Mouse (Mus musculus): ENCODE measurements around the gene 2510039O18Rik.
A peak's percentile ranks its signal among the peaks of the same experiment; 100 is the strongest.

2510039O18Rik gene

DNA sequence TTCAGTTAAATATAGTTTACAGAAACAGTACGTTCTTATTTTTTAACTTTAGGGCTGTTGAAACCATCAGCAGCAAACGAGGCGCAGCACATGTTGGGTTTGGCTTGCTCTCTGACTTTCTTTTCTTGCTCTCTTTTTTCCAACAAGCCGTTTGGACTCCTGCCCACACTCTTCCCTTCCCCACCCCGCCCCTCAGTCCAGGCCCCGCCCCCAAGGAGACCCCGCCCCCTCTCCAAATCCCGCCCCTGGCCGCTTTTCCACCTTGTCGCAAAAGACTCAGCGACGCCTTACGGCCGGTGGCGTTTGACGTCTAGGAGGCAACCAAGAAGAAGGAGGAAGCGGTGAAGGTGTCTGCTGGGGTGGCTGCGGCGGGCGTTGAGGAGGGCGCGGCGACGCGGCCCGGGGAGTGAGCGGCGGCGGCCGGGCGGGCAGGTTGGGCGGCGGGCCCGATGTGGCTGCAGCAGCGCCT lies at the start of gene 2510039O18Rik:
TSS of gene 2510039O18Rik (plus strand) at position 320 of the 469 bp plus-strand sequence.
- peak in 1 of 2 experiments; percentile 81 for DNase-seq (ENCODE audit: low spot score in 2 of 2)

DNA sequence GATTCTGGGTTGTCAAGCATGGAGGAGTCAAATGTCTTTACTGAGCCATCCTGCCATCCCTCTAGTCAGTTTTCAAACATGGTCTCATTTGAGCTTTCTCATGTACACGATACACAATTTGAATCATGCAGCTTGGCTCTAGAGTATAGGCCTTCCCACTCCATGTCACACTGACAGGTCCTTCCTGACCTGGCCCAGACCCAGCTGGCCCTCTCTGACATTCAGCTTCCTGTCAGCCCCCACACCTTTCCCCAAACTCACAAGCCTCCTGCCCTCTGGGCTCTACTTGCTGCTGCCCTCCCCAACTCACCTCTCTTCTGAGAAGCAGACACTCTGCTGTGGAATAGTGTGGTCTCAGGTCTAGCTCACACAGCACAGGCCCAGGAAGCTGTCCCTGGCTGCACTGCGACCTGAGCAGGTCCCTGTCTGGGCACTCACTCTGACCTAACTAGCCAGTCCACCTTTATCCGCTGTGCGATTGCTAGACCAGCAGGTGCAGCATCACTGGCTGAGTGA lies 44.8 kb upstream of the 2510039O18Rik start:
- no peak for DNase-seq (ENCODE audit: low spot score in 2 of 2)

DNA sequence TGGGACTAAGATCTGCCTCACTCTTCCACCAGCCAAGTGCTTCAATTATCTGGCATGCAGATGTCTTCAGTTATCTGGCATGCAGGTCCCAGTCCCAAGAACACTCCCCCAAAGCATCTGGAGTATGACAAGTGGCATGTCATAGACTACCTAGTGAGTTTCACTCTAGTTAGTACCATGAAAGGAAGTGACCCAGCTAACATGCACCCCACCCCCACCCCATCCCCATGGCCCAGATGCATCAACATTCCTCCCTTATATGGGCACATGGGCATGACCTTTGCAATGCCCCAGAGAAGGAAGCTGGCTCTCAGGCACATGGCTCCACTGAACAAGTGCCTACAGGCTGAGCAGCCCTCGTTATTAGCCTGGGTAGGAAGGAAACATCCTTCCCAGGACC lies 44.3 kb upstream of the 2510039O18Rik start:
- no peak for DNase-seq (ENCODE audit: low spot score in 2 of 2)

DNA sequence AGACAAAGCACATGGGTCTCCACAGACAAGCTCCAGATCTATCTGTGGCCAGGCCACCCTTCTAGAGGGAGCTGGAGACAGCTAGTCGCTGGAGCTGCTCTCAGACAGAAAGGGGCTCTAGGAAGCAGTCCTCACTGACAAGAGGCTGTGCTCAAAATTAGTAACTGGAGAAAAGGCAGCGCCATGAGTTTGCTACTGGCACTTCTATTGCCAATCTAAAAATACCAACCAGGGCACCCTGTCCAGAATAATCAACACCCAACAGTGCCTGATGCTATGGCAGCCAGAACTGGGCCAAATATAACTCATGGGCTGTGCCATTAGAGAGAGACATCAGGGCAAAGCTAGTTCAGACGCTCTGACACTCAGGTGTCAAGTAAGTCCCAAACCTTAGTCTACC lies 43.3 kb upstream of the 2510039O18Rik start:
- DNase-seq (ENCODE audit: low spot score in 2 of 2) = no peak

DNA sequence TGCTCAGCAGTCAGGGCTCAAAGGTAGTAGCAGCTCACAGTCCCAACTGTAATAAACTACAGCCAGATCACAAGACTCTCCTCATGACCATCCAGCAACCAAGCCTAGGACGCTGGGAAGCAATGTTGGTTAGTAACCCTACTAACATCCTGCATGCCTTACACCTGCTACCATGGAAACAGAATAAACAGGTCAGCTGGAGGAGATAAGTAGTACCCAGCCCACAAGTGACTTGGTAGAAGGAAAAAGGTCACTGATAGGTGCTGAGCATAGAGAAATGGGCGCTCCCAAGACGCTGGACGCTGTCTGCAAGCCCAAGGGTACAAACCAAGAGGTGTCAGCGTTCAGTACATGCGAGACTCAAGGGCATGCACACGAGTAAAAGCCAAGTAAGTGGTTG lies 40.2 kb upstream of the 2510039O18Rik start:
- DNase-seq (ENCODE audit: low spot score in 2 of 2) = no peak

DNA sequence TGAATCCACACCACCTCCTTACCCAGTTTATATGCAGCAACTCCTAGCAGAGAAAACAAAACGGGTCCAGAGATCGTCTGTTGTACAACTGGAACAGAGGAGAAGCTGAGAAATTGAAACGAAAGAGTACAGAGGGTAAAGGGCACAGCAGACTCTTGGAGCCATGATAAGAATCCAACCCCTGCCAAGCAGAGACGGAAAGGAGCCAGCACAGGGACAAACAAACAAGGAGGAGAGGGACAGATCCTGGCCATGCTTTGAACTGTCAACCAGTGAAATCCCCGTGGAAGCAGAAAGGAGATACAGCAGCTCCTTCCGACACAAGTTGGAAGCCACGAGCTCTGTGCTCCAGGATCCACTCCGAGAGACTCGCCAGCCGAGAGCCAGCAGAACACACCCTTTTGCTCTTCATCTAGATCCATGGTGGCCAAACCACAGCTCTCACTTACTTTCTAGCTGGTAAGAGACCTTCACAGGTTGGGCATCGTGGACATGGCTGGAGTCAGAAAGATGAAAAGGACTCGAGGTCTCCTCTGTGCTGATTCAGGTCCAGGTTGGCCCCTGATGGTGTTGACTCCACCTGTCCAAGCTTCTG lies 37.7 kb upstream of the 2510039O18Rik start:
- no peak for DNase-seq (ENCODE audit: low spot score in 2 of 2)

DNA sequence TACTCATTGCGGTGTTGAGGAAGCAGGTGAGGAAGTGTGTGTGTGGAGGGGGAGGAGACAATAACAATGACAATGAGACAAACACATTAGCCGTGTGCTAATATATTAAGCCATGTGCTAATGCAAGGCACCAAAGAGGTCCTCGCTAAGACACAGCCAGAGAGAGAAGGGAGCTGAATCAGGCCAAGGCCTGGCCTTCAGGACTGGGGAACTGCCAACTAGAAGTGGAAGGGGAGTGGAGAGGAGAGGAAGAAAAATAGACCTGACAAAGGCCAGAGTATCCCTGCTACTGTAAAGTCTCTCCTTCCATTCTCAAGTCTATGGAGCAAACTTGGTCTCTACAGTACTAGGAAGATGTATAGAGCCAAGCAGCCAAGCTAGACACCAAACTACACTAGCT lies 37.1 kb upstream of the 2510039O18Rik start:
- DNase-seq (ENCODE audit: low spot score in 2 of 2) = no peak

DNA sequence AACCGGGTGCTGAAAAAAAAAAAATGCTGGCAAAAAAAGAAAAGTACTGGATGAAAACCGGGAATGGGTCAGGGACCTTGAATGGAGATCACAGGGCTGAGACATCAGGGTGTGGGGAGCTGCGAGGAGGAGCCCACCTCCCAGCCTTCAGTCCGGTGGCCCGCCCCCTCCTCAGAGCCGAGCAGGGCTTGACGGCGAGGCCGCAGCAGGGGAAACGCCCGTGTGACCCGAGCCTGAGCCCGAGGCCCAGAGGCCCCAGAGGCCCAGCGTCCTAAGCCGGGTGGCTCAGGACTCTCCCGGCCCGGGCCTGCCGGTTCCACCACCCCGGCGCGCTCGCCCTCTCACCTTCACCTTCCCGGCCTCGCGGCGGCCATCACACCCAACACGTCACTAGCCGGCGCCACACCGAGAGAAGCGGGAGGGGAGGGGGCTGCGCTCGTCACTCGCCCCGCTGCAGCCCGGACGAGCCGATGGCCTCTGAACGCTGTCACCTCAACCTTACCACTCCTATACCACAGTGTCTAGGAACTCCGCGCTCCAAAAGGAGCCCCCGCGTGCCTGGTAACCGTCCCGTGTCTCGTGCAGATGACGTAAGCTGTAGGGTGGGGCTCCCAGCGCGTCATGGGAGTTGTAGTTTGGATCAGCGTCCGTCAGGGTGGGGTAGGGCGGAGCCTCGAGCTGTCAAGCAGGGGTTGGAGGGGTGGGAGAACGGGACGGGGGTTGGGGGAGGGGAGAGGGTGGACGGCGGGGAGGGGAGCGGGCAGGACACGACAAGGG lies 36.2 kb upstream of the 2510039O18Rik start, which contains the start of gene Mfn2:
TSS of gene Mfn2 (minus strand) at position 392 of the 777 bp plus-strand sequence.
- DNase-seq (ENCODE audit: low spot score in 2 of 2) = peak; percentile 81 to 92

DNA sequence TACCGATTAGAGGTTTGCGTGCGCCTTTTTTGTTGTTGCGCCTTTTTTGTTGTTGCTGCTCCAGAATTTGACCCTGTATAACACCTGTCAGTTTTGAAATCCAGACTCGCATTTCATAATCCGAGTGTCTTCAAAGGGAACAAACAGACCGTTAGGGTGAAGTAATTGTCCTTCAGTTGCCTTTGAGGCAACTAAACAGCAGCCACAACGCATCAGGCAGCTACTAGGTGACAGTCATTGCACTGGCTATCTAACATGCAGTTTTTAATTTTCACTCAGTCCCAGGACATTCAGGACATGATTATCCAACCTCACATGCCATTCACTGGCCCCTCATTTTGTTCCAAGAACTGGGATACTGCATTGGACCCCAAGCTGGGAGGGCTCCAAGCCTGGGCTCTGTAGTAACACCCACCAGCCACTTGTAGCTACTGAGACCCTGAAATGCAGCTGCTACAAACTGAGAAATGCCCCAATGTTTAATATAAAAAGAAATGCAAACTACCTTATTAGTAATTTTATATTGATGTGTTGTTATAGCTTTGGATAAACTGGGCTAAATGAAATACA lies 35.5 kb upstream of the 2510039O18Rik start:
- DNase-seq (ENCODE audit: low spot score in 2 of 2) = no peak

DNA sequence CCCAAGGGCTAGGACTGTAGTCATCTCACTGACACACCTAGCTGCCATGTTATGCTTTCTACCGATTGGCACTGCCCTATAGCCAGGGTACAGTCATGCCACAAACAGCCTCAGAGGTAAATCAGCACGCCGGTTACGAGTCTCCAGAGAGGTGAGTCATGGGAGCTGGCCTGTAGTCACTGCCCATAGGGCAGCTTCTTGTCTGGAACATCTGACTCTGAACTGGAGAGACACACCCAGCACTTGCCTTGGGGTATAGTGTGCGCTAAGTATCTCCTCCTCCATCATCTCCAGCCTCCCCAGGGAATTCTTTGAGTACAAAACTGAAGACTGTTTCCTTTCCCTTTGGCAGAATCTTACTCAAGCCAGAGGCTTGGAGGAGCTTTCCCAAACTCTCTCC lies 34.5 kb upstream of the 2510039O18Rik start:
- DNase-seq (ENCODE audit: low spot score in 2 of 2) = no peak

DNA sequence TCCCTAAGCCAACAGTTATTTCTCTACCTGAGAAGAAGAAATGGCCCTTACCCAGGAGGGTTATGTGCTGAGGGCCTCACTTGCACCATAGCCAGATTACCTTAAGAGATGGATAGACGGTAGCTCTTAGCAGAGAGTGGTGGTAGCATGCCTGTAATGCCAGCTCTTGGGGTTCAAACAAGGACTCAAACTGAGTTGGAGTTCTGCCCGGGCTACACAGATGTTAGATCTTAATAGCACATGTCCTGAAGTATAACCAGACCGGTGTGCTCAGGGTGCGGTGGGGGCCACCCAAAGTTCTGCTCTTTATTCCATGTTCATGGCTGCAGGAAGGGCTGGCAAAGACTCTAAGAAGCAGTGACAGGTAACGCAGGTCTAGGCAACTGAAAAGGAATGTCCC lies 31.2 kb upstream of the 2510039O18Rik start:
- DNase-seq (ENCODE audit: low spot score in 2 of 2) = no peak

DNA sequence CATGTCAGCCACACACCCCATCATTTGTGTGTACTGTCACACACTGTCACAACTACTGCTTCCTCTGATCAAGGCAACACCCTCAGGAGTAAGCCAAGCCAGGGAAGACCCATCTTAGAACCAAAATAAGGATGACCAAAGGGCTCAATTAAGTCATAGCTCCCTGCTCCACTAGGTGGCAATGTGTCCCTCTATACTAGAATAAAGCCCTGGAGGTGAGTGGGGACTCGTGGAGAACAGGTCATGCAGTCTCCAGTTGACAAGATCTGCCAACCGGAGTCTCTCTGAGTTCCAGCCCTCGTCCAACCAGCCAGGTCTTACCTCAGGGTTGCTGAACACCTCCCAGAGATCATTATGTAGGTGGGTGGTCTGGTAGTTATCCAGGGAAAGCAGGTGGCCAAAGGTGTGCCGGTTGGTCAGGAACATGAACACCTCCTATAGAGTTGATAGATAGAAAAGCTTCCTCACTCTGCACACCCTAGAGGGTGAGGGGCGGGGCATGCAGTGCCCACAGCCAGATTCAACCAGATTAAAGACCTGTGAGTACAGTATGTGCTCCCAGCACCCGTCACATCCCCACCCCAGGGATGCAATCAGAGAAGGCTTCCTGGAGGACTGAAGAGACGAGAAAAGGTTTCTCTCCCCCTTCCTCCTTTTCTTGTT lies 22.1 kb upstream of the 2510039O18Rik start:
- DNase-seq (ENCODE audit: low spot score in 2 of 2) = peak in 1 of 2 experiments; percentile 51

DNA sequence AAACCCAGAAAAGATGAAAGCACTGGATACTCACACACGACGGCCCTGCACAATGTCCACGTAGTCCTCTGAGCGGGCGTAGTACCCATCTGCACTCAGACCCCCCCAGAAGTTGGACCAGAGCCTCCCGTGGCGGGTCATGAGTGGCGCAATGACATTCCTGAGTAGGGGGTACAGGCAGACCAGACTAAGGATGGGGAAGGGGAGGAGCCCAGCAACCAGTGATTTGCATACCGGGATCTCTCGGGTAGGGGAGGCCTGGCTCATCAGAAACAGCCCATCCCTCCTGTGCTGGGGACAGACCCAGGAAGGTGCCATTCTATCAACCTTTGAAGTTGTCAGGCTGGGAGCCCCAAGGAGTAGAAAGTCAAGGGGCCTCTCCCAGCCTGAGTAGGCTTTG lies 19.7 kb upstream of the 2510039O18Rik start:
- no peak for DNase-seq (ENCODE audit: low spot score in 2 of 2)

DNA sequence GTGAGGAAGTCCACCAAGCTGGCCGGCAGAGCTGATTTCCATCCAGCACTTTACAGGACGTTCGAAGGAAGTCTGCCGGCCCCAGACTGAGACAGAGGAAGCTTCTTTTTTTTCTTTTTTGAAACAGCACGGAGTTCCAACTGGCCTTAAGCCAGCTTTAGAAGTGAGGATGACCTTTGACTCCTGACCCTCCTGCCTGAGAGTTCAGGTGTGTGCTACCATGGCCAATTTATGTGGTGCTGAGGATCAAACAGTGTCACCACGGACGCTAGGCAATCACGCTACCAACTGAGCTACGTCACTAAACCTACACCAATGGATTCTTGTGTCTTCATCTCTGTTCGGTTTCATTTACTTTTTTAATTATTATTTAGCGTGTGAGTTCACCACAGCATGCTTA lies 18.4 kb upstream of the 2510039O18Rik start:
- DNase-seq (ENCODE audit: low spot score in 2 of 2) = no peak

DNA sequence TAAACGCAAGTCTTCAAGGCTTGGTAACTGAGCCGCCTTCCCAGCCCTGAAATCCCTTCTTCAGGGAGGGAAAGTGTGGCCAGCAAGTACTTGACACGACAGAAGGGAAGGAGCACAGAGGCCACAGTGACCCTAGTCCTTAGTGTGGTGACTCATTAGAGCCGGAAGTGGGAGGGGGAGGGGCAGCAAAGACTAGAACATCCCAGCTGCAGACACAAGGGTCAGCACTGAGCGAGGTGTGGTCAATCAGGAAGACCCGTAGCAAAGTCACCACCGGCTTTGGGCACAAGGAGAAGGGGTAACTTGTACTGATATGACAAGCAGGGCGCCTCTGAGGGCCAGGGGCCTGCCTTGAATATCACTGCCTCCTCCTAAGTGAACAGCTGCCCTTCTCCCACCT lies 13.0 kb upstream of the 2510039O18Rik start:
- DNase-seq (ENCODE audit: low spot score in 2 of 2) = no peak

DNA sequence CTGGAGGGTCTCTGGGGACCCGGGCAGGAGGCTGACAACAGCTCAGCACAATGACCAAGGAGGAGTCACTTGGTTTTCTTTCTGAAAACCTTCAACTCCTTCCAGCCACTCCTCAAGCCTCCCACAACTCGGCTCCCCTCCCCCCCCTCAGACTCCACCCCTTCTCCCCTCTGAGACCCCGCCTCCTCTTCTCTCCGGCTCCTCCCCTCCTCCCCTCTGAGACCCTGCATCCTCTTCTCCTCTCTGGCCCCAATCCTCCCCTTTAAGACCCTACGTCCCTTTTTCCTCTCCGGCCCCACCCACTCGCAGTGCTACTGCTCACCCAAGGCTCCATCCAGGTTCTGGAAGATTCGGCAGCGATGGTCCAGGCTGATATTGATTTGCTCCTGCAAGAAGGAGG lies 12.6 kb upstream of the 2510039O18Rik start:
- no peak for DNase-seq (ENCODE audit: low spot score in 2 of 2)

DNA sequence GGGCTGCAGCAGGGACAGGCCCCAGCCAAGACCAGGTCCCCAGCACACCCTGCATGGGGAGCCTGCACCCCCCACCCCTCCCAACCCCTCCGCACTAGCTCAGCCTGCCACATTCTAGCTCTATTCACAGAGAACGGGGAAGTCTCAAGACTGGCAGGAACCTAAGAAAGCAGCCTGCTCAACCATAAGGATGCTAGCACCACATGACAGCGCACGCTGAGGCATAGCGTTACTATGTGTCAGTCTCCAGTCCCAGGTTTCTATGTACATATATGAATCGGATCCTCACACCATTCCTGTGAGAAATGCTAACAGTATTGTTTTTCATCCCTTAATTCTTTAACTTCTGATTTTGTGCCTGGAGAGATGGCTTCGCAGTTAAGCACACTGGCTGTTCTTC lies 12.2 kb upstream of the 2510039O18Rik start:
- no peak for DNase-seq (ENCODE audit: low spot score in 2 of 2)

DNA sequence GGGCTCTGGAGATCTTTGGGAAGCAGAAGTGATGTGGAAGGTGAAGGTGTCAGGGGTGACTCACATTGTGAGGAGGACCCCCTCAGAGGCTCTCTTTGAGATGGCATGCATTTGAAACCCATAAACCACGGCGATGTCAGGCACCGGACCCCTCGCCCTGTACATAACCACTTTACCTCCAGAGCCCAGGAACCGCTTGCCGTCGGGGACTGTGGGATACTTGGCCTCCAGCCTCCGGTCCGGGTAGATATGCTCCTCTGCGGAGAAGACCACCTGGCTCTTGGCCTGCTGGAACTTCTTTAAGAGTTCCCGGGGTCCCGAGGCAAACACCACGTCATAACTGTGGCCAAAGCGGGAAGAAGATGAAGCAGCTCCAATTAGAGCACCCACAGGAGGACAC lies 9.7 kb upstream of the 2510039O18Rik start:
- DNase-seq (ENCODE audit: low spot score in 2 of 2) = no peak

DNA sequence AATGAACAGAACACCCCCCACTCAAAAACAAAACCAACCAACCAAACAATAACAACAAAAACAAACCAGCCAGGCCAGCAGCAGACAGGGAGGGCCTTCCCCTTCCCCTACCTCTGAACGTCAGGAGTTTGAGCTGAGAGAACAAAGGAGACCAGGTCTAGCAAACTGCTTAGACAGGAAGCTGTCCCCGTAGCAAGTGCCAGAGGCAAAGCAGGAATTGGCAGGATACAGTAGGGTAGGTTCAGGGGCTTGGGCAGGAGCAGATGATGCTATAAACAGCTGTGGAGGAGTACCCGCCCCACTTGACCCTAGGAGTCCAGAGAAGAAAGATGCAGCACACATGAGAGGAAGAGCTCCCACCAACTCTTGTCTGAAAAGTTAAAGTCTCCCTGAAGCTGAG lies 6.6 kb upstream of the 2510039O18Rik start:
- no peak for DNase-seq (ENCODE audit: low spot score in 2 of 2)

DNA sequence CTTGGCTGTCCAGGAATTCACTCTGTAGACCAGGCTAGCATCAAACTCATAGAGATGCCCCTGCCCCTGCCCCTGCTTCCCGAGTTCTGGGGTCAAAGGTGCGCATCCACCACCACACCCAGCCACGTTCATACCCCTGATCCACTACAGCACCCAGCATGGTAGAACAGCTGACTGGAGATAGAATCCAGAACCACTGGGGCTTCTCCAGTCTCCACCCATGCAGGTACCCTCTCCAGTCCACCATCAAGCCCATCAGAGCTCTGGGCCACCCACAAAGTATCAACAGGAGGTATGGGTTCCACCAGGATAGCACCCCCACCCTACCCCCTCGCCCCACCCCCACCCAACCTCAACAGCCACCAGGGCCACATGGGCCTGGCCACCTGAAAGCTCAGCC lies 6.1 kb upstream of the 2510039O18Rik start:
- no peak for DNase-seq (ENCODE audit: low spot score in 2 of 2)

DNA sequence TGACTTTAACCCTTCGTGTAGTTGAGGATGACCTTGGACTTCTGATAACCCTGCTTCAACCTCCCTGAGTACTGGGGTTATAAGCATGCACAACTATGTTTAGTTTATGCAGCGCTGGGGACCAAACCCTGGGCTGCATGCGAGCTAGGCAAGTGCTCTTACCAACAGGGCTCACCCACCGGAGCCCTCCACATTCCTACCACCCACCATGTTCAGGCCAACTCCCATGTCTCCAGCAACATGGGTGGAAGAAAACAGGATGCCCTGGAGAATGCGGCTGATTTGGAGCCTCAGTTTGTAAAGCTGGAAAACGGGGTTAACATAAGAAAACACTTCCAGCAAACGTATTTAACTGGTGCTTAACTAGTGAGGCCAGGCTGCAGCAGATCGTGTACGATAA lies 4.8 kb upstream of the 2510039O18Rik start:
- DNase-seq (ENCODE audit: low spot score in 2 of 2) = no peak

DNA sequence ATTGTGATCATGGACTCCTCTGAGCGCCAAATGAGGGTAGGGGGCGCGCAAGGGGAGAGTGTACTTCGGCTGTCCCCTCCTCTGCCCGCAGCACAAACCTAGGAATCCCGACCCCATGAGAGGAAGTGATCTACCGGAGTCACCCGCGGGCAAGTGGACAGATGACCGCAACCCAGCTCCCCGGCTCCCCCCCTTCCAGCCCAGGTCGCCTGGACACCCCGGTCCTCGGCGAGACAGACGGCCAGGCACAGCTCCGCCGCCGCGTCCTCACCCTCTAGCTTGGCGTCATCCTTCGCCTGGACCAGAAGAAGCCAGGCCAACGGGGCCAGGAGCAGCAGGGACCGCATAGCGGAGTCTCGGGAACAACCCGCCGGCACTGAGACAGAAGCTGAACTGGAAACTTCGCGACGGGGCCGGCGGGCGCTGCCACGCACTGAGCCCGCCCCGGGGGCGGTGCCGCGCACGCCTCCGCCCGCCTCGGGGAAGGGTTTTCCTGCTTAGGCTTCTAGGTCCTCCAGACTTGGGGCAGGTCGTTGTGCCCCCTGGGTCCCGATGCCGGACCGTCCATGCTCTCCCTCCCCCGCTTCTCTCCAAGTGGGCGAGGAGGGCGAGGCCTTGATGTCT lies 4.3 kb upstream of the 2510039O18Rik start, which contains the start of gene Plod1:
TSS of gene Plod1 (minus strand) at position 437 of the 624 bp plus-strand sequence.
- peak in 1 of 2 experiments; percentile 70 for DNase-seq (ENCODE audit: low spot score in 2 of 2)
